8 mouse cellular contexts compared by ENCODE assay signal in genomic region chrX:60403764-60404667, GRCm38 (mm10).
A peak's percentile ranks its signal among the peaks of the same experiment; 100 is the strongest.
DNase-seq lines count a peak whose midpoint lies in the region; ATAC-seq and TF ChIP-seq lines count a peak whose summit lies in the region.

No protein-coding gene starts in this region.

- peak; percentile 6 for TF ChIP-seq POLR2A in kidney, adult 2 months (IDR thresholded peaks at IDR 0.05; ENCODE audit: low read depth, low read length)
- TF ChIP-seq POLR2A in liver, adult 2 months (IDR thresholded peaks at IDR 0.05; ENCODE audit: extremely low read depth, insufficient read depth, low read length), result peak; percentile 65

- WGBS in embryonic facial prominence, embryonic 11.5 days, result 12% methylated on average over 43 of the region's 126 CpGs
- 1% methylated on average over 57 of the region's 126 CpGs for WGBS in kidney, adult 2 months
- WGBS in liver, adult 2 months, result under 1% methylated on average over 47 of the region's 126 CpGs

- peak overlapping the region; percentile 62 for H3K4me3 ChIP-seq in embryonic facial prominence, embryonic 11.5 days (ENCODE audit: low read depth, low read length)
- H3K4me3 ChIP-seq in kidney, adult 2 months (ENCODE audit: insufficient read depth, low read depth, low read length), result peak overlapping the region; percentile 72
- peak overlapping the region; percentile 100 for H3K4me3 ChIP-seq in liver, adult 2 months (ENCODE audit: insufficient read depth, low read depth, low read length)

- peak; percentile 83 for ATAC-seq in embryonic facial prominence, embryonic 11.5 days (replicated peaks; ENCODE audit: insufficient number of reproducible peaks, low FRiP score, low TSS enrichment, low read depth)

- peak overlapping the region; percentile 53 for H3K4me2 ChIP-seq in embryonic facial prominence, embryonic 11.5 days (ENCODE audit: low read depth, low read length)

- H3K79me2 ChIP-seq in liver, adult 2 months (ENCODE audit: control insufficient read depth, insufficient read depth, low read length), result peaks cover 12% of the 10 kb centered on the region; the same call in 1 of the 2 replicates

- no peaks in the 10 kb centered on the region for H3K27me3 ChIP-seq in embryonic facial prominence, embryonic 11.5 days (ENCODE audit: control insufficient read depth, insufficient read depth, low read length)
- H3K27me3 ChIP-seq in kidney, adult 2 months (replicated peaks; ENCODE audit: control insufficient read depth, insufficient read depth, low read length), result no peaks in the 10 kb centered on the region
- H3K27me3 ChIP-seq in liver, adult 2 months (ENCODE audit: control insufficient read depth, insufficient read depth, low read length), result no peaks in the 10 kb centered on the region
- no peaks in the 10 kb centered on the region for H3K27me3 ChIP-seq in splenic B cell, adult 2 months (ENCODE audit: control insufficient read depth, insufficient read depth, low read length, poor library complexity, severe bottlenecking)

- H3K4me1 ChIP-seq in embryonic facial prominence, embryonic 11.5 days (ENCODE audit: control insufficient read depth, insufficient read depth, low read length), result no peaks in the 10 kb centered on the region
- no peaks in the 10 kb centered on the region for H3K4me1 ChIP-seq in kidney, adult 2 months (ENCODE audit: control insufficient read depth, insufficient read depth, low read length)
- peaks cover 2% of the 10 kb centered on the region; the same call in 1 of the 2 replicates for H3K4me1 ChIP-seq in liver, adult 2 months (ENCODE audit: control insufficient read depth, insufficient read depth, low read length)

- H3K9ac ChIP-seq in embryonic facial prominence, embryonic 11.5 days (replicated peaks; ENCODE audit: low read length), result peak overlapping the region; percentile 91
- peak overlapping the region; percentile 100 for H3K9ac ChIP-seq in liver, adult 2 months (ENCODE audit: low read depth, low read length)

- peak; percentile 55 for DNase-seq in 3134 (ENCODE audit: extremely low read depth, insufficient read length, low spot score)
- peak; percentile 74 for DNase-seq in adrenal gland, postnatal 25 days
- DNase-seq in embryonic facial prominence, embryonic 11.5 days (ENCODE audit: low spot score), result peak; percentile 63
- peak; percentile 66 to 81 for DNase-seq in heart, adult 18-20 months
- peak; percentile 73 for DNase-seq in kidney, adult 2 months
- peak; percentile 24 for DNase-seq in liver, adult 2 months (ENCODE audit: extremely low read depth, low read depth, low spot score)
- peak; percentile 65 for DNase-seq in naive thymus-derived CD4-positive, alpha-beta T cell, adult 2 months (ENCODE audit: low read depth)
- peak; percentile 62 for DNase-seq in splenic B cell, adult 2 months (ENCODE audit: low read depth, low spot score)

- no peaks in the 10 kb centered on the region for H3K36me3 ChIP-seq in embryonic facial prominence, embryonic 11.5 days (replicated peaks; ENCODE audit: control insufficient read depth, insufficient read depth, low read depth, low read length)
- H3K36me3 ChIP-seq in kidney, adult 2 months (ENCODE audit: control insufficient read depth, insufficient read depth, low read length), result no peaks in the 10 kb centered on the region
- H3K36me3 ChIP-seq in liver, adult 2 months (ENCODE audit: control insufficient read depth, insufficient read depth, low read length), result no peaks in the 10 kb centered on the region
- no peaks in the 10 kb centered on the region for H3K36me3 ChIP-seq in splenic B cell, adult 2 months (ENCODE audit: control insufficient read depth, insufficient read depth, low read length, poor library complexity, severe bottlenecking)

- H3K27ac ChIP-seq in embryonic facial prominence, embryonic 11.5 days (replicated peaks; ENCODE audit: low read depth, low read length), result peak overlapping the region; percentile 92
- peak overlapping the region; percentile 94 for H3K27ac ChIP-seq in kidney, adult 2 months (ENCODE audit: insufficient read depth, low read depth, low read length)
- peak overlapping the region; percentile 100 for H3K27ac ChIP-seq in liver, adult 2 months (replicated peaks; ENCODE audit: insufficient read depth, low read depth, low read length)

- no peaks in the 10 kb centered on the region for H3K9me3 ChIP-seq in embryonic facial prominence, embryonic 11.5 days (replicated peaks; ENCODE audit: control insufficient read depth, low read length)

- TF ChIP-seq CTCF in kidney, adult 2 months (conservative IDR thresholded peaks at IDR 0.05; ENCODE audit: insufficient read depth, insufficient read length, low read depth, low read length), result no peak
- no peak for TF ChIP-seq CTCF in liver, adult 2 months (IDR thresholded peaks at IDR 0.05; ENCODE audit: low read depth, low read length)

Comparison
In these comparisons a context has a peak if more than half of its experiments do, and no peak if none do; other contexts are left out.
1. Peak in every context shown above with its lines: DNase-seq, ATAC-seq, H3K4me3 ChIP-seq and H3K27ac ChIP-seq.
2. DNase-seq: peak in every context shown above with its lines; median percentile 74 in adrenal gland, postnatal 25 days; 74 in heart, adult 18-20 months; 73 in kidney, adult 2 months; 65 in naive thymus-derived CD4-positive, alpha-beta T cell, adult 2 months; 63 in embryonic facial prominence, embryonic 11.5 days; 62 in splenic B cell, adult 2 months; 55 in 3134; 24 in liver, adult 2 months.